Comparison of ENCODE assay signal across 8 mouse cellular contexts in the genomic region with DNA sequence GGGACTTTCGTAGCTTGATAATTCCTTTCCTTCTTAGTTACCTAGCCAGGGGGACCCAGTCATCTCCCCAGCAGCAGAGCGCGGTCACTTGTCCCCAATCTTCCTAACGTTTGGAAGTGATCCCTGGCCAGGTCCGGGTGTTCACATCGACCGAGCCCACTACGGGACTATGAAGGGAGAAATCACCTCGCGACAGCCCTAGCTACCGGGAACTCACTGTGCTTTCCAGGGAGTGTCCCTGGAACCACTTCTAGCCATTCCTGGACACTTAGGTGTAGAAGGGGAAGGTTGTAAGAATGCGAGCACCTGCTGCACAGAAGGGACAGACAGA. TPM values are rescaled to one million over a fixed set of nuclear protein-coding genes. Genes with fewer than 3 reads are reported as not detected.
DNase-seq lines count a peak whose midpoint lies in the region; ATAC-seq and TF ChIP-seq lines count a peak whose summit lies in the region.

No protein-coding gene starts in this region.

- H3K27me3 ChIP-seq in CH12.LX (replicated peaks): no peaks in the 10 kb centered on the region
- H3K27me3 ChIP-seq in forebrain, embryonic 15.5 days: no peaks in the 10 kb centered on the region
- no peaks in the 10 kb centered on the region for H3K27me3 ChIP-seq in intestine, embryonic 16.5 days (replicated peaks; ENCODE audit: control insufficient read depth, insufficient read depth, low read length)

- dilution Hi-C loops in CH12.LX (cut with MboI; ENCODE audit: extremely low pct_ligation_motif_present, extremely low pct_unique_long_range_greater_than_20kb, low sequenced_read_pairs): no loop called here

- in situ Hi-C loops in CH12.LX (cut with MboI; ENCODE audit: low pct_ligation_motif_present, low pct_unique_long_range_greater_than_20kb, low sequenced_read_pairs): loop anchor here (25.0 kb wide), 2 partner anchors 328 to 428 kb away; no protein-coding TSS in a partner anchor

- peak overlapping the region; percentile 46 to 58 (median 57) for H3K4me3 ChIP-seq in CH12.LX (replicated peaks in 1 of 3; ENCODE audit: low read depth in 2 of 3, low read length in 2 of 3, poor library complexity in 1 of 3)
- peak overlapping the region; percentile 68 for H3K4me3 ChIP-seq in forebrain, embryonic 15.5 days
- H3K4me3 ChIP-seq in intestine, embryonic 16.5 days (ENCODE audit: low read length): peak overlapping the region; percentile 70

- peak overlapping the region; percentile 33; the same call in 1 of the 2 replicates for H3K9ac ChIP-seq in CH12.LX (ENCODE audit: insufficient read depth, low read depth)
- peak overlapping the region; percentile 60 for H3K9ac ChIP-seq in forebrain, embryonic 15.5 days (replicated peaks)
- peak overlapping the region; percentile 67 for H3K9ac ChIP-seq in intestine, embryonic 16.5 days (ENCODE audit: low read depth, low read length)

- no peak for TF ChIP-seq POLR2A in CH12.LX (IDR thresholded peaks at IDR 0.05; ENCODE audit: low read depth, low read length)

- H3K4me1 ChIP-seq in CH12.LX (ENCODE audit: control insufficient read depth in 1 of 2, insufficient read depth in 2 of 2): peaks cover 0 to 25% of the 10 kb centered on the region in 2 experiments; a peak in 2 of 4 replicates
- H3K4me1 ChIP-seq in forebrain, embryonic 15.5 days: peaks cover 34% of the 10 kb centered on the region
- peaks cover 21% of the 10 kb centered on the region for H3K4me1 ChIP-seq in intestine, embryonic 16.5 days (ENCODE audit: control insufficient read depth, insufficient read depth, low read length)

- 0% methylated on average over 12 of the region's 12 CpGs for WGBS in forebrain, embryonic 15.5 days
- WGBS in intestine, embryonic 16.5 days: 2% methylated on average over 12 of the region's 12 CpGs

- TF ChIP-seq EP300 in CH12.LX (IDR thresholded peaks at IDR 0.05; ENCODE audit: low read length): no peak

- TF ChIP-seq RAD21 in CH12.LX (IDR thresholded peaks at IDR 0.05; ENCODE audit: low read depth, low read length): no peak

- peaks cover 37% of the 10 kb centered on the region for H3K79me2 ChIP-seq in CH12.LX (replicated peaks; ENCODE audit: control insufficient read depth, extremely low read depth, insufficient read depth, poor library complexity, severe bottlenecking)

- peaks cover 3% of the 10 kb centered on the region for H3K9me3 ChIP-seq in CH12.LX (replicated peaks; ENCODE audit: low read length)
- no peaks in the 10 kb centered on the region for H3K9me3 ChIP-seq in forebrain, embryonic 15.5 days
- no peaks in the 10 kb centered on the region for H3K9me3 ChIP-seq in intestine, embryonic 16.5 days (ENCODE audit: control insufficient read depth, low read length)

- peak; percentile 28 to 79 for DNase-seq in adrenal gland, adult (ENCODE audit: inconsistent age in 2 of 2, low spot score in 1 of 2)
- no peak for DNase-seq in adrenal gland, postnatal 4 days (ENCODE audit: low spot score in 2 of 2)
- DNase-seq in CH12.LX (ENCODE audit: extremely low read depth): no peak
- DNase-seq in lung, postnatal 25 days (ENCODE audit: low spot score): peak; percentile 12
- no peak for DNase-seq in layer of hippocampus, postnatal 36 days
- DNase-seq in yolk sac, embryonic 10.5 days (ENCODE audit: low spot score): no peak

- no peak for TF ChIP-seq CTCF in CH12.LX (conservative IDR thresholded peaks at IDR 0.05 in 1 of 2, IDR thresholded peaks at IDR 0.05 in 1 of 2; ENCODE audit: low read depth in 2 of 2, low read length in 2 of 2)

- no peak; the same call in 1 of the 2 replicates for ATAC-seq in forebrain, embryonic 15.5 days (replicated peaks)
- ATAC-seq in intestine, embryonic 16.5 days: no peak

- no peaks in the 10 kb centered on the region for H3K36me3 ChIP-seq in CH12.LX (replicated peaks in 1 of 2; ENCODE audit: control insufficient read depth in 1 of 2, insufficient read depth in 1 of 2, low read length in 1 of 2)
- H3K36me3 ChIP-seq in forebrain, embryonic 15.5 days: no peaks in the 10 kb centered on the region
- no peaks in the 10 kb centered on the region for H3K36me3 ChIP-seq in intestine, embryonic 16.5 days (ENCODE audit: control insufficient read depth, insufficient read depth, low read length)

- peak overlapping the region; percentile 71 for H3K4me2 ChIP-seq in CH12.LX (ENCODE audit: insufficient read depth, low read depth, poor library complexity, severe bottlenecking)
- H3K4me2 ChIP-seq in forebrain, embryonic 15.5 days (replicated peaks): peak overlapping the region; percentile 85
- peak overlapping the region; percentile 98 for H3K4me2 ChIP-seq in intestine, embryonic 16.5 days (ENCODE audit: low read depth, low read length)

- peak overlapping the region; percentile 15; the same call in 1 of the 2 replicates for H3K27ac ChIP-seq in CH12.LX (ENCODE audit: insufficient read depth, low read depth)
- peak overlapping the region; percentile 90 for H3K27ac ChIP-seq in forebrain, embryonic 15.5 days (replicated peaks)
- H3K27ac ChIP-seq in intestine, embryonic 16.5 days (ENCODE audit: low read length): no peak overlapping the region

TF ChIP-seq in CH12.LX, 34 proteins besides CTCF, POLR2A, EP300 and RAD21:
- TF ChIP-seq UBTF (IDR thresholded peaks at IDR 0.05; ENCODE audit: low read depth, low read length): no peak
- no peak for TF ChIP-seq HCFC1 (IDR thresholded peaks at IDR 0.05; ENCODE audit: low read depth, low read length)
- no peak for TF ChIP-seq MAFK (IDR thresholded peaks at IDR 0.05; ENCODE audit: insufficient replicate concordance, low read length)
- TF ChIP-seq IRF4 (IDR thresholded peaks at IDR 0.05; ENCODE audit: low read depth, low read length): no peak
- TF ChIP-seq GABPA (IDR thresholded peaks at IDR 0.05; ENCODE audit: insufficient replicate concordance, low read depth, low read length): no peak
- TF ChIP-seq MAZ (IDR thresholded peaks at IDR 0.05; ENCODE audit: low read depth, low read length): no peak
- TF ChIP-seq MAX (IDR thresholded peaks at IDR 0.05; ENCODE audit: low read length): no peak
- no peak for TF ChIP-seq ZKSCAN1 (IDR thresholded peaks at IDR 0.05; ENCODE audit: borderline replicate concordance, low read depth, low read length)
- TF ChIP-seq SIN3A (IDR thresholded peaks at IDR 0.05; ENCODE audit: low read length): no peak
- no peak for TF ChIP-seq CHD1 (IDR thresholded peaks at IDR 0.05; ENCODE audit: low read depth, low read length)
- no peak for TF ChIP-seq TBP (conservative IDR thresholded peaks at IDR 0.05; ENCODE audit: low read depth, low read length)

RNA-seq across cellular contexts. Expression of gene Epha4, which starts 0.7 kb away (rescaled TPM):
- 10 to 100 TPM in 1 of 2 experiments, 1 to 10 TPM in 1; 4.5 to 10.1 TPM for total RNA-seq in adrenal gland, postnatal 4 days (2021)
- total RNA-seq in CH12.LX (2012; rRNA removed): 16.1 and 26.0 TPM in 2 replicates
- total RNA-seq in CH12.LX (2014; rRNA removed): 12.1 and 13.0 TPM in 2 replicates
- 3.8 and 3.9 TPM in 2 replicates for polyA plus RNA-seq in CH12.LX (2012; ENCODE audit: insufficient read length, low read depth)
- 93.3 and 95.7 TPM in 2 replicates for polyA plus RNA-seq in forebrain, embryonic 15.5 days (2015; fragmentation: Nextera tagmentation; extraction: Ambion mirVana)
- polyA plus RNA-seq in intestine, embryonic 16.5 days (2015; fragmentation: Nextera tagmentation; extraction: Ambion mirVana): 5.0 and 6.0 TPM in 2 replicates
- total RNA-seq in layer of hippocampus, postnatal 36 days (2021): 100 to 1,000 TPM; 298 to 325 TPM

Comparison
In these comparisons a context has a peak if more than half of its experiments do, and no peak if none do; other contexts are left out.
1. DNase-seq: peak in adrenal gland, adult (2 of 2) and lung, postnatal 25 days (single experiment); none in adrenal gland, postnatal 4 days (0 of 2), CH12.LX (single experiment), layer of hippocampus, postnatal 36 days (0 of 2) and yolk sac, embryonic 10.5 days (single experiment).
2. RNA of gene Epha4, which starts 0.7 kb away (total RNA-seq): 298 to 325 TPM in layer of hippocampus, postnatal 36 days; 12.1 to 26.0 TPM in CH12.LX and 4.5 to 10.1 TPM in adrenal gland, postnatal 4 days; every median in the first group is over 10 times any median in the second.
3. Peak in every context shown above with its lines, with median percentiles within 50 percentile points of each other: H3K4me2 ChIP-seq, H3K4me3 ChIP-seq and H3K9ac ChIP-seq.